Mouse (Mus musculus): ENCODE data around the gene Serpinb6a. TPM values are rescaled to one million over a fixed set of nuclear protein-coding genes. Genes with fewer than 3 reads are reported as not detected.
"Not testable (repeated sequence)": the region's sequence is repeated elsewhere in the genome, so short reads cannot be mapped to it uniquely, and the experiment has no call there.

Gene Serpinb6a
- polyA plus RNA-seq, 1 experiment from 2014 or later = 36.6 TPM

DNA sequence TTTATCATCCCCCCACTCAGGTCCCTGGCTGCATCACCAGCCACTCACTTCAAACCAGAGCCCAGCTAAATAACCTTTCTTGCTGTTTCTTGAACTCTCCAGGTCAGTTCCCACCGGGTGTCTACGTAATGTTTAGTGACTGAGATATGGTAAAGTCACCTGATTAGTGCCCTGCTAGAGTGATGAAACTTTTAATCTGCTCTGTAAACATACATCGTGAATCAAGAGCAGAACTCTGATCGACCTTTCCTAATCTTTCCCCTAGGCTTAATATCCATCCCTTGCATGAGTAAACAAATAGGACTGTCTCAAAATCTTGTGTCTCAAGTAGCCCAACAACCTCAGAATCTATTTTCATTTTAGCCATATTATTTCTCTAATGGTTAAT, 36.6 kb downstream of the Serpinb6a start:
- Histone ChIP-seq H3K27me3 (no peaks in the 10 kb centered on the region), H3K4me2 (no peak overlapping the region), H3K9me3 (no peaks in the 10 kb centered on the region), H3K27ac (no peak overlapping the region), H3K36me3 (replicated peaks) (no peaks in the 10 kb centered on the region), H3K4me1 (peaks cover 8% of the 10 kb centered on the region; the same call in 1 of the 2 replicates), H3K4me3 (replicated peaks) (no peak overlapping the region), H3K9ac (no peak overlapping the region)
- ATAC-seq (ENCODE audit: low FRiP score) = no peak
- WGBS = 83% methylated on average over 4 of the region's 4 CpGs

DNA sequence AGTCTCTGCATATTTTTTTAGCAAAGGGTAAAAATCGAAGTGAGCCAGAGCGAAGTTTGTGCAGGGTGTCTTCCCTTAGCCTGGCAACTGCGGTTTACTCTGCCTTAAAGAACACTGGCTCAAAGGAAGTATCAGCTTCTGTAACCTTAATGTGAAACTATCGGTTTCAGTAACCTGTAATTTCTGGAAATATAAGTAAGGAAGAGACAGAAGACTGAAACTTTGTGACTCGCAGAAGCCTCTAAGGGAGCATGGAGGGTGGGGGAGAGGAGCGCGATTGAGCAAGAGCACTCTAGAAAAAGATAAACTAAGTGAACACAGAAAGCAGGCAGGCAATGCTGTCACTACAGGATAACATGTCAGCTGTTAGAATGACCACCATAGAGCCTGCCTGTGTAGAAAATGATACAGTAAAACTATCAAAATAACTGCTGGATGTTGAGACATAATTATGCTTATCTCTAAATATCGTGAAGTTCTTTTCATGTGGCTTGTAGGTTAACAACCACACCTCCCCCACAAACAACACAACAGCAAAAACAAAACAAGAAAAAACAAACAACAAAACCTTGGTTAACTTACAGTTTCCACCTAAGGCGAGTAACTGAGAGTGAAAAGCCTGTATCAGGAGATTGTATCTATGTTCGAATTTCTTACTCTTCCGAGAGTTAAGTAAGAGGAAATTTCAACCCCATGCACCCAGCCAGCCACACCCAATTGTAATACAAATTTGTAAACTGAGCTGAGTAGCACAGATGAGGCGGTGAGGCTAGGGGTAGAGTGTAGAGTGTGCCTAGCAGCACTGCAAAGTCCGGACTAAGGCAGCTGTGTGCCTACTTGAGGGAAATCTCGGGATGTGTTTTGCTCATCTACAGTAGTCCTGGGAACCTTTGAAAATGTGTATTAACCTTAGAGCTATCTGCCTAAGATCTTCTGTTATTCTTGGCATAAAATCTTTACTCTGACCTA, 37.3 kb downstream of the Serpinb6a start:
- Histone ChIP-seq H3K27ac (peak overlapping the region; percentile 80), H3K27me3 (no peaks in the 10 kb centered on the region), H3K9ac (peak overlapping the region; percentile 61), H3K4me3 (replicated peaks) (peak overlapping the region; percentile 53), H3K4me2 (peak overlapping the region; percentile 72), H3K4me1 (peaks cover 8% of the 10 kb centered on the region; the same call in 1 of the 2 replicates), H3K36me3 (replicated peaks) (no peaks in the 10 kb centered on the region), H3K9me3 (no peaks in the 10 kb centered on the region)
- 27% methylated on average over 14 of the region's 14 CpGs for WGBS
- no peak; the same call in 1 of the 2 replicates for ATAC-seq (ENCODE audit: low FRiP score)

DNA sequence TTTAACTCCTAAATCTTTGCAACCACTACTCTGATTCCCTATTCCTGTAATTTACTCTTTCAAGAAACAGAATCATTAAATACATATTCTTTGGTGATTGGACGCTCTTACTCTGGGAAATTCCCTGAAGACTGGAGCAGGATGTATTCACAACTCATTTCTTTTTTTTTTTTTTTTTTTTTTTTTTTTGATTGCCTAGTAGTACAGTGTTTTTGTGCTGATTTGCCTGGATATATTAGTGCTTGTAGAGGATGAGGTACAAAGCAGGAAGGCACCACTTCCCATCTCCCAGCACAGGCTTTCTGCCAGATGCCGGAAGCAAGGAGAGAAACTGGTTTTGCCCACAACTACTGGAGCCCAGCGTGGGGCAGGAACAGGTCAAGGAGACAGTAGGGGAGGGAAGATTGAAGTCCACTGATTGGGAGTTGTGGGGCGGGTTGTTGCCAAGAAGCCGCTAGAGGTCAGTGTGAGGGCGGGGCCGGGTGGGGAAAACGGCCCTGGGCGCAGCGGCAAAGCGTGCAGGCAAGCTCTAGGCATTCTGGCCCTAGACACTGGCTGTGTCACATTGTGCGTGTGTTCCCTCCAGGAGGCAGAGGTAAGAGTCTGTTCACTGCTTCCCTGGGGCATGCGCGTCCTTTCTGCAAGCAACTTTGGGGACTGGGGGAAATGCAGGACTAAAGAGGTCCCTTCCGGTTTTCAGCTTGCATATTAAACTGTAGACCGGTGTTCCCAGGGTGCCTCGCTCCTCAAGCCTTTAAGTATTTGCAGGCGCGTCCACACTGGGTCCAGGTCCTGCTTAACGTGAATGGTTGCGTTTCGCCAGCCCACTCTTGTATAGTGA, 38.2 kb downstream of the Serpinb6a start, which contains the start of gene Nqo2:
Nqo2 (plus strand) TSS at position 482 of the 841 bp plus-strand sequence.
- Histone ChIP-seq H3K27me3 (no peaks in the 10 kb centered on the region), H3K4me2 (peak within 1 kb of the TSS; percentile 72), H3K9me3 (no peaks in the 10 kb centered on the region), H3K4me1 (peaks cover 8% of the 10 kb centered on the region; the same call in 1 of the 2 replicates), H3K9ac (peak within 1 kb of the TSS; percentile 61), H3K4me3 (replicated peaks) (peak within 1 kb of the TSS; percentile 53), H3K36me3 (replicated peaks) (no peaks in the 10 kb centered on the region), H3K27ac (peak within 1 kb of the TSS; percentile 80)
- peak; percentile 90 for ATAC-seq (ENCODE audit: low FRiP score)
- WGBS = 4% methylated on average over 22 of the region's 22 CpGs

DNA sequence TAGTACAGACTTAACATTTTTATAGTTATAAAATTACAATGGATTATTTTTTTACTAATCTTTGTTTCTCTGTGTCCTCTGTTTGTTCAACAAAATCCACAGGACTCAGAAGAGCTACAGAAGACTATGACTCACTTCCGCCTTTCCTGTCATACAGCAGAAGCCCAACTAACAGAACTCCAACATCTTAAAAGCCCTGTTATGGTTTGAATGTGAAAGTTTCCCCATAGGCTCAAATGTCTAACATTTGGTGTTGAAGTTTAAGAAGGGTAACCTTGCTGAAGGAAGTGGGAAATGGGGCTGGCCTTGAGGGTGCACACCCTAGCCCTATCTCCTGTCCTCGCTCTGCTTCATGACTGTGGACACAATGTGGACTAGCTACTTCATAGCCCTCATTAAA, 42.8 kb downstream of the Serpinb6a start:
- no peak overlapping the region for H3K4me3 ChIP-seq (replicated peaks)

DNA sequence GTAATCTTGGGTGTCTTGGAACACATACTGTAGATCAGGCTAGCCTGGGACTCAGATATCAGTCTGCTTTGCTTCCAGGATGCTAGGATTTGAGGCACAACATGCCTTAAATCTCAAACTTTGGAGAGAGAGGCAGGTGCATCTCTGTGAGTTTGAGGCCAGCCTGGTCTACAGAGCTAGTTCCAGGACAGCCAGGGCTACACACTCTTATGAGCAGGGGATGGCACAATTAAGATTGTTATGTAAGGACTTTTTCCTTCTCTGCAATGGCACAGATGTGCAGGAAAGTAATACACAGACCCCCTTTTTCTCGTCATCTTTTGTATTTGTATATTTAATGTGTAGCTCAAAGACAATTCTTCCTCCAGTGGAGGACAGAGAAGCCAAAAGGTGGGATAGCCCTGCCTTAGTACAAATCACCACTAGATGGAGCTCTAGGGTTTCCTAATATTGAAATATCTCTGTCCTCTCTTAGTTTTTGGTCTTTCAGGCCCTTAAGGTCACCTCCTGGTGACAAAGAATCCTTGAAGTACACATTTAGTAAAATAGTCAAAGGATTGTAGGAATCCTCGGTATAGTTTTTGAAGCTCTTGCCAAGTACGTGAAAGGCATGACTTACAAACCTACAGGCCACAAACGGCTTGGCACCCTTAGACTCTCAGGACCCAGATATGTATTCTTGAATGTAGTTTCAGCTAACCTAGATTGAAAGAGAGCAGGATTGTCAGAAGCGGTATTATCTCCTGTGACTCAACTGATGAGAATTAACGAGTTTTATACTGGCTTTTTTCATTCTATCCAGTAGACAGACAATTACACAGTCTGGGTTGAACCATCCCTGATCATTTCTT, 45.8 kb downstream of the Serpinb6a start:
- H3K4me1 ChIP-seq = no peaks in the 10 kb centered on the region
- H3K4me3 ChIP-seq (replicated peaks) = no peak overlapping the region
- no peak overlapping the region for H3K27ac ChIP-seq
- ATAC-seq (ENCODE audit: low FRiP score) = no peak
- H3K27me3 ChIP-seq = no peaks in the 10 kb centered on the region
- WGBS = 38% methylated on average over 6 of the region's 6 CpGs
- no peaks in the 10 kb centered on the region for H3K9me3 ChIP-seq
- H3K9ac ChIP-seq = no peak overlapping the region
- no peak overlapping the region for H3K4me2 ChIP-seq
- H3K36me3 ChIP-seq (replicated peaks) = no peaks in the 10 kb centered on the region

More for the DNA sequence above, 42.8 kb downstream of the Serpinb6a start:
- Histone ChIP-seq H3K4me1 (0 out of 2 replicates have a peak, but pooled peaks cover 2% of the 10 kb centered on the region), H3K27ac (no peak overlapping the region), H3K9ac (no peak overlapping the region), H3K4me2 (no peak overlapping the region), H3K36me3 (replicated peaks) (no peaks in the 10 kb centered on the region), H3K27me3 (no peaks in the 10 kb centered on the region), H3K9me3 (no peaks in the 10 kb centered on the region)
- no peak for ATAC-seq (ENCODE audit: low FRiP score)
- WGBS = 91% methylated on average over 2 of the region's 2 CpGs

DNA sequence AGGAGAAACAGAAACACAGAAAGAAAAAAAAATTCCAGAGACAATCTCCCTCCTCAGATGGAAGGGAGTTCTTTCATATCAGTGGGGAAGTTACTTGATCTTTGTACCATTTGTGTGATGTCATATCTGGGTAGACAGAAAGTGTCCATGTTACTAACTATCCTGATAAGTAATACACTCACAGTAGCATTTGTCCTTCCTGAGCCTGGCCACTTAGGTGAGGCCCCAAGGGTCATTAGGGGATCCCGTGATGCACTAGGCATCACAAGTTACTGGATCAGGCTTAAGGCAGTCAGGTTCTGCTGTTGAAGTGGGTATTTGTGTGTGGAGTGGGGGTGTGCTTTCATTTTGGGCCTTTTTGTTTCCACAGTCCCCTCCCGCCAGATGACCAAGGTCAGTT, 49.6 kb downstream of the Serpinb6a start:
- Histone ChIP-seq H3K4me1 (no peaks in the 10 kb centered on the region), H3K9ac (no peak overlapping the region), H3K9me3 (no peaks in the 10 kb centered on the region), H3K4me3 (replicated peaks) (no peak overlapping the region), H3K4me2 (no peak overlapping the region), H3K27ac (no peak overlapping the region), H3K36me3 (replicated peaks) (no peaks in the 10 kb centered on the region), H3K27me3 (no peaks in the 10 kb centered on the region)
- 91% methylated on average over 2 of the region's 2 CpGs for WGBS
- no peak for ATAC-seq (ENCODE audit: low FRiP score)

DNA sequence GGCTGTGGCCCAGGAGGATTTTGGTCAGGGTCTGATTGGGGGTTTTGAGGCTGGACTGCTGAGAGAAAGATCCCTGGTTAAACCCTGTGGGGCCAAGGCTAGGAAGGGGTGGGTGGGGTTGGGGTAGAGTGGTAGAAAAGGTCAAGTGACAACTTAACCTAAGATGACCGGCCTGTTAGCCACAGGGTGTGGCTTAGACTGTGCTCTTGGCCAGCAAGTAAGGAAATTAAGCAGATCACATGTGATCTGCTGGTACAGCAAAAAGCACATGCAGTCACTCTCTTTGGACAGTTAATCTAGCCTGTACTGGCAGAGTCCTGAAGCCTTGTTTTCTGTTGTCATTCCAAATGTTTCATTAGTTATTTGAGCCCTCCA, 50.5 kb downstream of the Serpinb6a start:
- no peak overlapping the region for H3K9ac ChIP-seq
- no peak for ATAC-seq (ENCODE audit: low FRiP score)
- no peaks in the 10 kb centered on the region for H3K27me3 ChIP-seq
- H3K4me3 ChIP-seq (replicated peaks) = no peak overlapping the region
- H3K36me3 ChIP-seq (replicated peaks) = no peaks in the 10 kb centered on the region
- 62% methylated on average over 1 of the region's 1 CpGs for WGBS
- no peak overlapping the region for H3K4me2 ChIP-seq
- H3K27ac ChIP-seq = no peak overlapping the region
- H3K4me1 ChIP-seq = no peaks in the 10 kb centered on the region
- no peaks in the 10 kb centered on the region for H3K9me3 ChIP-seq

DNA sequence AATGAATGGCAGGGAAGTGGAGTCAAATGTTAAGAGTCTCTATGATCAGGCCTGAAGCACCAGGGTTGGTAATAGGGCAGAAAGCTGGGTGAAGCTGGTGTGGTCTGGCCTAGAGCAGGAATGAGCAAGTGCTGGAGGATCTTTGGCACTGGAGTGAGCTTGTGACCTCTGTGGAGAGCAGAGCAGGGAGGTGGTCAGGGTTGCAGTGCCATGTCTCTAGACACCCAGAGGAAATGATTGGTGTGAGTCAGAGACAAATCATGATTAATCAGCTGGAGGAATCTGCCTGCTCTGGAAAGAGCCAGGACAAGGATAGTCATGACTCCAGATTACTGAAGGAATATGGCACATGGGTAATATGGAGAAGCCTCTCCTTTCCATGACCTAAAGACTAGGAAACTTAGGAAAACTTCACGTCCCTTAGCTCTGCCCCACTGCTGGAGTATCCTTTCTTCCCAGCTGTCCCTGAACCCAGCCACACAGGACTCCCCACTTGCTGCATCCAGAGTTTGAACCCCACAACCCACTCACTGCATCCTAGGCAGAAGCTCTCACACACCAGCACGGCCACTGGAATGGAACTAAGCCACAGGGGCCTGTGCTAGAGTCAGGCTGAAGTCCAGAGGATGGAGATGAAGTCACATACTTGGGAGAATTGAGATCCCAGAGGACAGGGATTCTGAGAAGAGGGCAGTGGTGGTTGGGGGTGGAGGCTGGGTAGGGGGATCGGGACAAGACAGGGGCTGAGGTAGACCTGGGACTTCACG, 51.1 kb downstream of the Serpinb6a start:
- no peak overlapping the region for H3K4me2 ChIP-seq
- ATAC-seq (ENCODE audit: low FRiP score) = no peak
- H3K9me3 ChIP-seq = no peaks in the 10 kb centered on the region
- 78% methylated on average over 4 of the region's 4 CpGs for WGBS
- no peaks in the 10 kb centered on the region for H3K27me3 ChIP-seq
- no peak overlapping the region for H3K9ac ChIP-seq
- no peak overlapping the region for H3K4me3 ChIP-seq (replicated peaks)
- no peak overlapping the region for H3K27ac ChIP-seq
- H3K36me3 ChIP-seq (replicated peaks) = no peaks in the 10 kb centered on the region
- no peaks in the 10 kb centered on the region for H3K4me1 ChIP-seq

DNA sequence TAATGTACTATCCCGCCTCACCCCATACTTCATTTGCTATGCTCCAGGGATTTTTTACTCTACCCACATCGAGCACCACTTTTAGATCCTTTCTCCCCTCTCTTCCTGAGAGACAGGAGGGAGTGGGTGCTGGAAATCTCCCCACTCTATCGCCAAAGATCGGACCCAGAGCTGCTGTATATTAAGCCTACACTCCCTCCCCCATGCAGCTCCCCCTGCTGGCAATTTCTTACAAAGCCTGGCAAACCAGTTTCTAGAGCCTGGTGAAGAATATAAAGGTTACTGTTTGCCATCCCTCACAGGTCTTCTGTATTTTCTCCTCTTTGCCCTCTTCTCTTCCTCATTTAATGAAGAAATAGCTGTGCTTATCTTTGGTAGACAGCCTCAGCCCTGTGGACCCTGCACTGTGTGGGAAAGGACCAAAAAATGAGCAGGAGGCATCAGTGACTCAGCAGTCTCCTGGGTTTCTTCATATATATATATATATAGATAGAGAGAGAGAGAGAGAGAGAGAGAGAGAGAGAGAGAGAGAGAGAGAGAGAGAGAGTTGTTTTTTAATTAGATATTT, 60.3 kb downstream of the Serpinb6a start:
- no peaks in the 10 kb centered on the region for H3K27me3 ChIP-seq
- no peak overlapping the region for H3K9ac ChIP-seq
- H3K4me1 ChIP-seq = no peaks in the 10 kb centered on the region
- no peak overlapping the region for H3K4me3 ChIP-seq (replicated peaks)
- H3K36me3 ChIP-seq (replicated peaks) = no peaks in the 10 kb centered on the region
- no peak for ATAC-seq (ENCODE audit: low FRiP score)
- H3K9me3 ChIP-seq = no peaks in the 10 kb centered on the region
- no peak overlapping the region for H3K4me2 ChIP-seq
- H3K27ac ChIP-seq = no peak overlapping the region
- WGBS = 47% methylated on average over 4 of the region's 4 CpGs

DNA sequence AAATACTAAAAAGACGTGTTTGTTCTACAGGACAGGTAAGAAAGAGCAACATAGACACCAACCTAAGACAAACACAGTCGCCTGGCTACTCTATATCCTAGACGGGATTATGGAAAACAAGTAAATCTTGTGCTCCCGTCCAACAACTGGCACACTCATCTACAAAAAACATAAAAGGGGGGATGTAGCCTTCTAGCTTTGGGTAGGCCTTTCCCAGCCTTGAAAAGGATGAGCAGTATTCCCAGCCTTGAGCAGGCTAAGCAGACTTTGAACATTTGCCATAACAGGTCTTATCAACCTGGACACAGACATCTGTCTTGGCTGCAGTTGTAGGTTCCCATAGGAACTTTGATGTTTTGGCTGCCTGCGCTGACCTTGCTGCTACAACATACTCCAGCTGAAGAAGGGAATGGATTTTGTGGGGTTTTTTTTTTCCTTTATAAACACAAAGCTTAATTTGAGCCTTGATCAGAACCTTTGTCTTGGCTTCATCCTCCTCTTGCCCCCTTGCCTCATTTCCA, 61.2 kb downstream of the Serpinb6a start:
- H3K9me3 ChIP-seq = no peaks in the 10 kb centered on the region
- no peak overlapping the region for H3K9ac ChIP-seq
- H3K36me3 ChIP-seq (replicated peaks) = no peaks in the 10 kb centered on the region
- no peak overlapping the region for H3K4me3 ChIP-seq (replicated peaks)
- H3K27ac ChIP-seq = no peak overlapping the region
- H3K27me3 ChIP-seq = no peaks in the 10 kb centered on the region
- no peak overlapping the region for H3K4me2 ChIP-seq
- 89% methylated on average over 5 of the region's 5 CpGs for WGBS
- no peaks in the 10 kb centered on the region for H3K4me1 ChIP-seq
- ATAC-seq (ENCODE audit: low FRiP score) = no peak

DNA sequence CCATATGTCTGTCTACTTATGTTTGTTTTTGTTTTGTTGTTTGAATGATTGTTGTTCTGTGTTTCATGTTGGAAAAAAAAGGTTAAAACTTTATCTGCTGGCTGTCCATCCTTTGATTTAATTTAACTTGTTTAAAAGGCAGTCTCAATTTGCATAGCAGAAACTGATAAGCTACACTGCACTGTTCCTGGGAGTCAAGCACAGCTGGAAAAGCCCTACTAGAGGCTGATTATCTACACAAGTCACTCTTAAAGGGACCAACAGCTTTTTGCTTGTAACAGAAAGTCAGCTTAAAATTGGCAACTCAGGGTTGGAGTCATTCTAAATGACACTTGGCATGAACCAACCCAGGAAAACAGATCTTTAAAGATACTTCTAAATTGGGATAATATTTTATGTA, 65.0 kb downstream of the Serpinb6a start:
- not testable (repeated sequence) for H3K9me3 ChIP-seq; H3K36me3 ChIP-seq (replicated peaks); H3K9ac ChIP-seq; ATAC-seq (ENCODE audit: low FRiP score); H3K27me3 ChIP-seq; H3K4me2 ChIP-seq; H3K27ac ChIP-seq; H3K4me3 ChIP-seq (replicated peaks); H3K4me1 ChIP-seq

Data from forebrain, embryonic 12.5 days (tissue).